ENCODE assay signal across 30 mouse cellular contexts in genomic region chr19:10804850-10805660, GRCm38 (mm10). TPM values are rescaled to one million over a fixed set of nuclear protein-coding genes. Genes with fewer than 3 reads are reported as not detected.
DNase-seq lines count a peak whose midpoint lies in the region; ATAC-seq and TF ChIP-seq lines count a peak whose summit lies in the region.
"Had no signal": no experiment of that assay in that cellular context is flagged by ENCODE, and none has a peak within 500 bp of the region (broad histone marks: within the 10 kb centered on the region; RNA-seq: fewer than 3 reads in every experiment).

No protein-coding gene starts in this region.

- H3K27me3 ChIP-seq in cerebellum, adult 2 months (ENCODE audit: control insufficient read depth, insufficient read depth, low read length): no peaks in the 10 kb centered on the region
- H3K27me3 ChIP-seq in forebrain, embryonic 15.5 days: no peaks in the 10 kb centered on the region
- H3K27me3 ChIP-seq in forebrain, embryonic 14.5 days (replicated peaks; ENCODE audit: control insufficient read depth, insufficient read depth, low read length): no peaks in the 10 kb centered on the region
- no peaks in the 10 kb centered on the region for H3K27me3 ChIP-seq in midbrain, embryonic 11.5 days (ENCODE audit: control insufficient read depth, insufficient read depth, low read length)
- no peaks in the 10 kb centered on the region for H3K27me3 ChIP-seq in midbrain, embryonic 15.5 days (replicated peaks)
- H3K27me3 ChIP-seq: embryonic facial prominence, embryonic 12.5 days; heart, embryonic 15.5 days; kidney, embryonic 15.5 days; limb, embryonic 15.5 days; liver, embryonic 13.5 days; neural tube, embryonic 15.5 days had no signal

- WGBS in cerebellum, adult 2 months: 17% methylated on average over 2 of the region's 2 CpGs
- 82% methylated on average over 2 of the region's 2 CpGs for WGBS in forebrain, embryonic 15.5 days
- 88% methylated on average over 2 of the region's 2 CpGs for WGBS in forebrain, embryonic 14.5 days
- WGBS in midbrain, embryonic 11.5 days: 93% methylated on average over 2 of the region's 2 CpGs
- WGBS in midbrain, embryonic 15.5 days: 93% methylated on average over 2 of the region's 2 CpGs

- DNase-seq in cerebellum, adult 2 months: peak; percentile 55 to 62
- DNase-seq in forebrain, embryonic 14.5 days (ENCODE audit: low spot score): no peak
- DNase-seq in midbrain, embryonic 11.5 days (ENCODE audit: low spot score, missing footprints): peak; percentile 53
- DNase-seq: adrenal gland, postnatal 14 days; B cell, adult 2 months; embryo, embryonic 11 days; gastrocnemius, postnatal 25 days; heart, adult 11 months; kidney, adult 18-20 months; kidney, postnatal 25 days; liver, embryonic 13.5 days; lung, adult 18-20 months; lung, postnatal 10 days; midbrain, embryonic 14.5 days; retina, postnatal 1 day; right cerebral cortex, postnatal 14 days; thymus, postnatal 4 days had no signal

- no peak for ATAC-seq in cerebellum, adult (ENCODE audit: insufficient number of reproducible peaks, low FRiP score, low TSS enrichment)
- ATAC-seq in forebrain, embryonic 15.5 days (replicated peaks): no peak
- no peak for ATAC-seq in forebrain, embryonic 14.5 days
- no peak for ATAC-seq in midbrain, embryonic 11.5 days (ENCODE audit: low FRiP score)
- no peak for ATAC-seq in midbrain, embryonic 15.5 days (replicated peaks)

- TF ChIP-seq POLR2A in cerebellum, adult 2 months (IDR thresholded peaks at IDR 0.05; ENCODE audit: borderline replicate concordance, insufficient read depth, low read length): no peak

- H3K9me3 ChIP-seq in forebrain, embryonic 15.5 days: no peaks in the 10 kb centered on the region
- no peaks in the 10 kb centered on the region for H3K9me3 ChIP-seq in forebrain, embryonic 14.5 days (replicated peaks; ENCODE audit: control insufficient read depth, low read length)
- H3K9me3 ChIP-seq in midbrain, embryonic 11.5 days (ENCODE audit: control insufficient read depth, low read length): no peaks in the 10 kb centered on the region
- H3K9me3 ChIP-seq in midbrain, embryonic 15.5 days: no peaks in the 10 kb centered on the region
- H3K9me3 ChIP-seq: embryonic facial prominence, embryonic 12.5 days; heart, embryonic 10.5 days; heart, embryonic 15.5 days; kidney, embryonic 15.5 days; limb, embryonic 10.5 days; limb, embryonic 15.5 days; liver, embryonic 13.5 days; neural tube, embryonic 15.5 days had no signal

- H3K4me3 ChIP-seq in cerebellum, adult 2 months (replicated peaks; ENCODE audit: insufficient read depth, low read depth, low read length): no peak overlapping the region
- no peak overlapping the region for H3K4me3 ChIP-seq in forebrain, embryonic 15.5 days
- no peak overlapping the region for H3K4me3 ChIP-seq in forebrain, embryonic 14.5 days (ENCODE audit: low read depth, low read length)
- H3K4me3 ChIP-seq in midbrain, embryonic 11.5 days (ENCODE audit: low read depth, low read length): no peak overlapping the region
- H3K4me3 ChIP-seq in midbrain, embryonic 15.5 days: no peak overlapping the region
- H3K4me3 ChIP-seq: embryonic facial prominence, embryonic 12.5 days; heart, embryonic 10.5 days; heart, embryonic 15.5 days; kidney, embryonic 15.5 days; limb, embryonic 10.5 days; limb, embryonic 15.5 days; liver, embryonic 13.5 days; neural tube, embryonic 15.5 days had no signal

- no peak overlapping the region for H3K4me2 ChIP-seq in forebrain, embryonic 15.5 days (replicated peaks)
- H3K4me2 ChIP-seq in forebrain, embryonic 14.5 days (ENCODE audit: low read length): no peak overlapping the region
- no peak overlapping the region for H3K4me2 ChIP-seq in midbrain, embryonic 11.5 days
- no peak overlapping the region for H3K4me2 ChIP-seq in midbrain, embryonic 15.5 days
- H3K4me2 ChIP-seq: embryonic facial prominence, embryonic 12.5 days; heart, embryonic 15.5 days; kidney, embryonic 15.5 days; limb, embryonic 15.5 days; liver, embryonic 13.5 days; neural tube, embryonic 15.5 days had no signal

- peaks cover 54% of the 10 kb centered on the region for H3K4me1 ChIP-seq in cerebellum, adult 2 months (ENCODE audit: control insufficient read depth, insufficient read depth, low read length)
- H3K4me1 ChIP-seq in forebrain, embryonic 15.5 days: peaks cover 26% of the 10 kb centered on the region
- peaks cover 3% of the 10 kb centered on the region; the same call in 1 of the 2 replicates for H3K4me1 ChIP-seq in forebrain, embryonic 14.5 days (ENCODE audit: control insufficient read depth, insufficient read depth, low read length)
- peaks cover 2% of the 10 kb centered on the region; the same call in 1 of the 2 replicates for H3K4me1 ChIP-seq in midbrain, embryonic 11.5 days (ENCODE audit: control insufficient read depth, insufficient read depth, low read length)
- H3K4me1 ChIP-seq in midbrain, embryonic 15.5 days: peaks cover 11% of the 10 kb centered on the region
- H3K4me1 ChIP-seq: embryonic facial prominence, embryonic 12.5 days; heart, embryonic 10.5 days; heart, embryonic 15.5 days; limb, embryonic 10.5 days; limb, embryonic 15.5 days; liver, embryonic 13.5 days had no signal

- no peak overlapping the region for H3K9ac ChIP-seq in forebrain, embryonic 15.5 days (replicated peaks)
- no peak overlapping the region for H3K9ac ChIP-seq in forebrain, embryonic 14.5 days (ENCODE audit: low read length)
- H3K9ac ChIP-seq in midbrain, embryonic 11.5 days (ENCODE audit: low read length): no peak overlapping the region
- H3K9ac ChIP-seq in midbrain, embryonic 15.5 days: no peak overlapping the region
- H3K9ac ChIP-seq: embryonic facial prominence, embryonic 12.5 days; heart, embryonic 15.5 days; kidney, embryonic 15.5 days; limb, embryonic 15.5 days; liver, embryonic 13.5 days; neural tube, embryonic 15.5 days had no signal

- H3K27ac ChIP-seq in cerebellum, adult 2 months (ENCODE audit: insufficient read depth, low read length): peak overlapping the region; percentile 97
- H3K27ac ChIP-seq in forebrain, embryonic 15.5 days (replicated peaks): peak overlapping the region; percentile 43; the same call in 1 of the 2 replicates
- H3K27ac ChIP-seq in forebrain, embryonic 14.5 days (ENCODE audit: low read depth, low read length): no peak overlapping the region
- no peak overlapping the region for H3K27ac ChIP-seq in midbrain, embryonic 11.5 days (ENCODE audit: low read depth, low read length)
- H3K27ac ChIP-seq in midbrain, embryonic 15.5 days: no peak overlapping the region
- H3K27ac ChIP-seq: embryonic facial prominence, embryonic 12.5 days; heart, embryonic 10.5 days; heart, embryonic 15.5 days; kidney, embryonic 15.5 days; limb, embryonic 10.5 days; limb, embryonic 15.5 days; liver, embryonic 13.5 days; neural tube, embryonic 15.5 days had no signal

- TF ChIP-seq CTCF in cerebellum, adult 2 months (IDR thresholded peaks at IDR 0.05; ENCODE audit: borderline replicate concordance, insufficient read depth, low read depth, low read length): no peak

- H3K36me3 ChIP-seq in forebrain, embryonic 15.5 days: no peaks in the 10 kb centered on the region
- no peaks in the 10 kb centered on the region for H3K36me3 ChIP-seq in forebrain, embryonic 14.5 days (ENCODE audit: control insufficient read depth, insufficient read depth, low read length)
- no peaks in the 10 kb centered on the region for H3K36me3 ChIP-seq in midbrain, embryonic 11.5 days (ENCODE audit: control insufficient read depth, insufficient read depth, low read length)
- no peaks in the 10 kb centered on the region for H3K36me3 ChIP-seq in midbrain, embryonic 15.5 days (replicated peaks)
- H3K36me3 ChIP-seq: embryonic facial prominence, embryonic 12.5 days; heart, embryonic 10.5 days; heart, embryonic 15.5 days; kidney, embryonic 15.5 days; limb, embryonic 10.5 days; limb, embryonic 15.5 days; liver, embryonic 13.5 days; neural tube, embryonic 15.5 days had no signal

RNA-seq across cellular contexts. Expression of gene Cd6, which starts 24.8 kb away (rescaled TPM):
- 0.05 and 0.10 TPM in 2 replicates for polyA plus RNA-seq in cerebellum, adult 2 months (2012; rRNA removed)
- polyA plus RNA-seq in forebrain, embryonic 15.5 days (2015; fragmentation: Nextera tagmentation; extraction: Ambion mirVana): not detected in 2 replicates
- polyA plus RNA-seq in forebrain, embryonic 14.5 days (2014; fragmentation: Nextera tagmentation; extraction: Ambion mirVana): not detected in 2 replicates
- polyA plus RNA-seq in midbrain, embryonic 11.5 days (2014; fragmentation: Nextera tagmentation; extraction: Ambion mirVana): not detected in 2 replicates
- polyA plus RNA-seq in midbrain, embryonic 15.5 days (2015; fragmentation: Nextera tagmentation; extraction: Ambion mirVana): 0.19 TPM in 1 of 2 replicates, not detected in the other
- polyA plus RNA-seq: embryonic facial prominence, embryonic 12.5 days; heart, embryonic 10.5 days; heart, embryonic 15.5 days; hindbrain, embryonic 11.5 days; hindbrain, embryonic 16.5 days; limb, embryonic 10.5 days; limb, embryonic 15.5 days; midbrain, embryonic 14.5 days; neural tube, embryonic 15.5 days; testis, adult 2 months had no signal

RNA-seq across cellular contexts. Expression of gene Slc15a3, which starts 34.5 kb away (rescaled TPM):
- polyA plus RNA-seq in cerebellum, adult 2 months (2012; rRNA removed): 0.51 and 0.62 TPM in 2 replicates
- 0.39 and 0.42 TPM in 2 replicates for polyA plus RNA-seq in forebrain, embryonic 15.5 days (2015; fragmentation: Nextera tagmentation; extraction: Ambion mirVana)
- polyA plus RNA-seq in forebrain, embryonic 14.5 days (2014; fragmentation: Nextera tagmentation; extraction: Ambion mirVana): 0.34 and 0.49 TPM in 2 replicates
- polyA plus RNA-seq in midbrain, embryonic 11.5 days (2014; fragmentation: Nextera tagmentation; extraction: Ambion mirVana): 0.18 and 0.25 TPM in 2 replicates
- polyA plus RNA-seq in midbrain, embryonic 15.5 days (2015; fragmentation: Nextera tagmentation; extraction: Ambion mirVana): 0.13 and 0.31 TPM in 2 replicates

Comparison
In these comparisons a context has a peak if more than half of its experiments do, and no peak if none do; other contexts are left out.
1. H3K27ac ChIP-seq: peak in cerebellum, adult 2 months (single experiment) and forebrain, embryonic 15.5 days (single experiment); none in forebrain, embryonic 14.5 days (single experiment), midbrain, embryonic 11.5 days (single experiment) and midbrain, embryonic 15.5 days (single experiment).